ENCODE assay signal across 8 mouse cellular contexts in genomic region chr7:35396542-35397168, GRCm38 (mm10). TPM values are rescaled to one million over a fixed set of nuclear protein-coding genes. Genes with fewer than 3 reads are reported as not detected.
DNase-seq lines count a peak whose midpoint lies in the region; ATAC-seq and TF ChIP-seq lines count a peak whose summit lies in the region.

Gene Faap24, minus strand, starts transcription at chr7:35396836.
Gene Cep89, plus strand, starts transcription at chr7:35397035.

- no peaks in the 10 kb centered on the region for H3K9me3 ChIP-seq in ES-Bruce4 (replicated peaks; ENCODE audit: control insufficient read depth, insufficient read depth, low read length, poor library complexity, severe bottlenecking)
- no peaks in the 10 kb centered on the region for H3K9me3 ChIP-seq in forebrain, embryonic 13.5 days (replicated peaks)
- H3K9me3 ChIP-seq in liver, postnatal 0 days (ENCODE audit: low read length): no peaks in the 10 kb centered on the region
- H3K9me3 ChIP-seq in neural tube, embryonic 14.5 days (ENCODE audit: control insufficient read depth, low read length): no peaks in the 10 kb centered on the region

- no peaks in the 10 kb centered on the region for H3K27me3 ChIP-seq in ES-Bruce4 (ENCODE audit: control insufficient read depth, insufficient read depth, low read length, poor library complexity, severe bottlenecking)
- no peaks in the 10 kb centered on the region for H3K27me3 ChIP-seq in forebrain, embryonic 13.5 days
- H3K27me3 ChIP-seq in liver, postnatal 0 days (ENCODE audit: insufficient read depth, low read length): no peaks in the 10 kb centered on the region
- no peaks in the 10 kb centered on the region for H3K27me3 ChIP-seq in neural tube, embryonic 14.5 days (ENCODE audit: control insufficient read depth, insufficient read depth, low read length)

- no peak for TF ChIP-seq EP300 in ES-Bruce4 (IDR thresholded peaks at IDR 0.05; ENCODE audit: insufficient read depth, low read depth, low read length)
- peak; percentile 67 for TF ChIP-seq EP300 in liver, postnatal 0 days (IDR thresholded peaks at IDR 0.05; ENCODE audit: low read depth)

- H3K36me3 ChIP-seq in ES-Bruce4 (ENCODE audit: control insufficient read depth, insufficient read depth, low read length, poor library complexity, severe bottlenecking): no peaks in the 10 kb centered on the region
- peaks cover 53% of the 10 kb centered on the region for H3K36me3 ChIP-seq in forebrain, embryonic 13.5 days (ENCODE audit: poor library complexity, severe bottlenecking)
- peaks cover 35% of the 10 kb centered on the region for H3K36me3 ChIP-seq in liver, postnatal 0 days (replicated peaks; ENCODE audit: insufficient read depth, low read length)
- 0 out of 2 replicates have a peak, but pooled peaks cover 4% of the 10 kb centered on the region for H3K36me3 ChIP-seq in neural tube, embryonic 14.5 days (ENCODE audit: control insufficient read depth, insufficient read depth, low read length)

- DNase-seq in heart, postnatal 10 days: peak; percentile 98
- DNase-seq in large intestine, adult 2 months (ENCODE audit: low read depth, low spot score): peak; percentile 96
- peak; percentile 93 for DNase-seq in liver, postnatal 0 days
- DNase-seq in testis, postnatal 10 days (ENCODE audit: low spot score): peak; percentile 89

- TF ChIP-seq CTCF in ES-Bruce4 (IDR thresholded peaks at IDR 0.05; ENCODE audit: low read depth, low read length): no peak
- no peak for TF ChIP-seq CTCF in liver, postnatal 0 days (IDR thresholded peaks at IDR 0.05; ENCODE audit: low read depth)

- no peaks in the 10 kb centered on the region for H3K4me1 ChIP-seq in ES-Bruce4 (ENCODE audit: control insufficient read depth, insufficient read depth, low read length)
- peaks cover 24% of the 10 kb centered on the region for H3K4me1 ChIP-seq in forebrain, embryonic 13.5 days
- peaks cover 19% of the 10 kb centered on the region for H3K4me1 ChIP-seq in liver, postnatal 0 days (ENCODE audit: insufficient read depth)
- H3K4me1 ChIP-seq in neural tube, embryonic 14.5 days (ENCODE audit: control insufficient read depth, insufficient read depth, low read length): peaks cover 14% of the 10 kb centered on the region

- peak within 1 kb of the TSS; percentile 74 for H3K9ac ChIP-seq in ES-Bruce4 (ENCODE audit: low read depth, poor library complexity, severe bottlenecking)
- peak within 1 kb of the TSS; percentile 77 for H3K9ac ChIP-seq in forebrain, embryonic 13.5 days
- H3K9ac ChIP-seq in liver, postnatal 0 days (replicated peaks): peak within 1 kb of the TSS; percentile 79
- H3K9ac ChIP-seq in neural tube, embryonic 14.5 days (replicated peaks; ENCODE audit: low read depth, low read length): peak within 1 kb of the TSS; percentile 53

- intact Hi-C loops in heart, postnatal 10 days (cut with DNase I): loop anchor here (1.0 kb wide), 1 partner anchor 98 kb away; no protein-coding TSS in a partner anchor

- H3K4me2 ChIP-seq in forebrain, embryonic 13.5 days: peak within 1 kb of the TSS; percentile 85
- peak within 1 kb of the TSS; percentile 83 for H3K4me2 ChIP-seq in liver, postnatal 0 days (ENCODE audit: low read depth, low read length)
- H3K4me2 ChIP-seq in neural tube, embryonic 14.5 days (ENCODE audit: low read depth, low read length): peak within 1 kb of the TSS; percentile 50

- ATAC-seq in cerebellum, adult (ENCODE audit: insufficient number of reproducible peaks, low FRiP score, low TSS enrichment): peak; percentile 96
- ATAC-seq in forebrain, embryonic 13.5 days: peak; percentile 100
- ATAC-seq in liver, postnatal 0 days: peak; percentile 96
- ATAC-seq in neural tube, embryonic 14.5 days (ENCODE audit: low read depth): peak; percentile 99

- H3K4me3 ChIP-seq in ES-Bruce4 (ENCODE audit: low read depth, low read length): peak within 1 kb of the TSS; percentile 100
- H3K4me3 ChIP-seq in forebrain, embryonic 13.5 days: peak within 1 kb of the TSS; percentile 68
- peak within 1 kb of the TSS; percentile 89 for H3K4me3 ChIP-seq in liver, postnatal 0 days (ENCODE audit: low read depth, low read length)
- H3K4me3 ChIP-seq in neural tube, embryonic 14.5 days (ENCODE audit: low read depth, low read length): peak within 1 kb of the TSS; percentile 63

- TF ChIP-seq POLR2A in ES-Bruce4 (IDR thresholded peaks at IDR 0.05; ENCODE audit: insufficient read depth, low read length): no peak

- under 1% methylated on average over 28 of the region's 28 CpGs for whole genome bisulfite sequencing in forebrain, embryonic 13.5 days
- WGBS in large intestine, adult 2 months: 1% methylated on average over 28 of the region's 28 CpGs
- WGBS in liver, postnatal 0 days (ENCODE audit: insufficient replicate concordance): under 1% methylated on average over 28 of the region's 28 CpGs
- under 1% methylated on average over 28 of the region's 28 CpGs for WGBS in neural tube, embryonic 14.5 days

- H3K27ac ChIP-seq in ES-Bruce4 (ENCODE audit: insufficient read depth, low read length): no peak within 1 kb of the TSS
- H3K27ac ChIP-seq in forebrain, embryonic 13.5 days: no peak within 1 kb of the TSS
- peak within 1 kb of the TSS; percentile 65 for H3K27ac ChIP-seq in liver, postnatal 0 days (ENCODE audit: low read depth)
- no peak within 1 kb of the TSS for H3K27ac ChIP-seq in neural tube, embryonic 14.5 days (ENCODE audit: low read depth, low read length)

RNA-seq across cellular contexts. Expression of gene Faap24, which starts in this region (rescaled TPM):
- 8.7 and 9.1 TPM in 2 replicates for polyA plus RNA-seq in ES-Bruce4 (2011; ENCODE audit: insufficient read depth, insufficient read length, low read depth, missing spikeins)
- 27.8 and 28.2 TPM in 2 replicates for polyA plus RNA-seq in forebrain, embryonic 13.5 days (2015; fragmentation: Nextera tagmentation; extraction: Ambion mirVana)
- total RNA-seq in heart, postnatal 10 days (2021): 1 to 10 TPM; 3.8 to 4.6 TPM
- polyA plus RNA-seq in large intestine, adult 2 months (2012; rRNA removed): 6.5 and 7.9 TPM in 2 replicates
- polyA plus RNA-seq in liver, postnatal 0 days (2015; fragmentation: Nextera tagmentation; extraction: Ambion mirVana): 9.3 and 11.4 TPM in 2 replicates
- polyA plus RNA-seq in neural tube, embryonic 14.5 days (2014; fragmentation: Nextera tagmentation; extraction: Ambion mirVana): 16.6 and 17.8 TPM in 2 replicates

RNA-seq across cellular contexts. Expression of gene Cep89, which starts in this region (rescaled TPM):
- polyA plus RNA-seq in ES-Bruce4 (2011; ENCODE audit: insufficient read depth, insufficient read length, low read depth, missing spikeins): 37.2 and 40.2 TPM in 2 replicates
- polyA plus RNA-seq in forebrain, embryonic 13.5 days (2015; fragmentation: Nextera tagmentation; extraction: Ambion mirVana): 50.6 and 52.3 TPM in 2 replicates
- total RNA-seq in heart, postnatal 10 days (2021): 10 to 100 TPM; 16.0 to 18.4 TPM
- polyA plus RNA-seq in large intestine, adult 2 months (2012; rRNA removed): 14.6 and 18.0 TPM in 2 replicates
- polyA plus RNA-seq in liver, postnatal 0 days (2015; fragmentation: Nextera tagmentation; extraction: Ambion mirVana): 9.1 and 10.3 TPM in 2 replicates
- 24.2 and 25.1 TPM in 2 replicates for polyA plus RNA-seq in neural tube, embryonic 14.5 days (2014; fragmentation: Nextera tagmentation; extraction: Ambion mirVana)
